19 mouse cellular contexts compared by ENCODE assay signal in the genomic region with DNA sequence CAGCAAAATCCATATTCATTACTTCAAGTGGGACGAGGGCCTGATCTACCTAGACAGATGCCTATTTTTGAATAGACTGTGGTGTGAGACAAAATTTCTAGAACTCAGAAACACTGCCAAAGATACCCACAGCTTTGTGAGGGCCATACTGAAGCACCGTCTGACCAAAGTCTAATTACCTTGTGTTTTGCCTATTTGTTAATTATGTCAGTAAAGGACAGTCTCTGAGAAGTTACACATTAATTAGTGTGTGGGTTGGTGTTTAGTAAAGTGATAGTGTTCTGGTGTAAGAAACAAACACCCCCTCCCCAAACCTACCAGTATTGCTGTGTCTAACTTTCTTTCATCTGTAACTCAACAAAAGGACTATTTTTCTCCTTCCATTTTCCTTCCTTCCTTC.
DNase-seq lines count a peak whose midpoint lies in the region; TF ChIP-seq lines count a peak whose summit lies in the region.
"Had no signal": no experiment of that assay in that cellular context is flagged by ENCODE, and none has a peak within 500 bp of the region (broad histone marks: within the 10 kb centered on the region; RNA-seq: fewer than 3 reads in every experiment).

No protein-coding gene starts in this region.

- peak; percentile 65 for DNase-seq in kidney, adult 2 months
- DNase-seq in kidney, adult 18-20 months, result no peak
- DNase-seq in kidney, postnatal 14 days, result peak; percentile 10
- DNase-seq in kidney, postnatal 10 days, result no peak
- DNase-seq: adrenal gland, adult 2 months; adrenal gland, postnatal 10 days; adrenal gland, postnatal 25 days; cerebellum, adult 11 months; cerebellum, adult 18-20 months; cerebellum, adult 8-10 months; cerebellum, adult 9-11 months; cerebellum, postnatal 14 days; cerebellum, postnatal 36 days; embryo, embryonic 11 days had no signal

- no peaks in the 10 kb centered on the region for H3K27me3 ChIP-seq in kidney, adult 2 months (replicated peaks; ENCODE audit: control insufficient read depth, insufficient read depth, low read length)
- H3K27me3 ChIP-seq: embryonic facial prominence, embryonic 13.5 days; embryonic facial prominence, embryonic 15.5 days; forebrain, embryonic 12.5 days had no signal

- H3K36me3 ChIP-seq in kidney, adult 2 months (ENCODE audit: control insufficient read depth, insufficient read depth, low read length), result peaks cover 2% of the 10 kb centered on the region; the same call in 1 of the 2 replicates
- H3K36me3 ChIP-seq: forebrain, embryonic 12.5 days had no signal

- TF ChIP-seq POLR2A in kidney, adult 2 months (IDR thresholded peaks at IDR 0.05; ENCODE audit: low read depth, low read length), result no peak

- H3K27ac ChIP-seq in kidney, adult 2 months (ENCODE audit: insufficient read depth, low read depth, low read length), result no peak overlapping the region
- H3K27ac ChIP-seq: embryonic facial prominence, embryonic 13.5 days; embryonic facial prominence, embryonic 15.5 days; forebrain, embryonic 10.5 days; forebrain, embryonic 12.5 days had no signal

- 62% methylated on average over 2 of the region's 2 CpGs for WGBS in kidney, adult 2 months

- TF ChIP-seq CTCF in kidney, adult 2 months (conservative IDR thresholded peaks at IDR 0.05; ENCODE audit: insufficient read depth, insufficient read length, low read depth, low read length), result no peak

- peaks cover 2% of the 10 kb centered on the region; the same call in 1 of the 2 replicates for H3K4me1 ChIP-seq in kidney, adult 2 months (ENCODE audit: control insufficient read depth, insufficient read depth, low read length)
- H3K4me1 ChIP-seq: embryonic facial prominence, embryonic 13.5 days; embryonic facial prominence, embryonic 15.5 days; forebrain, embryonic 10.5 days; forebrain, embryonic 12.5 days had no signal

- H3K4me3 ChIP-seq in kidney, adult 2 months (ENCODE audit: insufficient read depth, low read depth, low read length), result no peak overlapping the region
- H3K4me3 ChIP-seq: embryonic facial prominence, embryonic 13.5 days; embryonic facial prominence, embryonic 15.5 days; erythroblast, embryonic 14.5 days; forebrain, embryonic 10.5 days; forebrain, embryonic 12.5 days had no signal

Comparison
In these comparisons a context has a peak if more than half of its experiments do, and no peak if none do; other contexts are left out.
1. DNase-seq: peak in kidney, adult 2 months (single experiment) and kidney, postnatal 14 days (single experiment); none in kidney, adult 18-20 months (single experiment) and kidney, postnatal 10 days (single experiment).